Mouse (Mus musculus): ENCODE data around the gene Hoxb7. TPM values are rescaled to one million over a fixed set of nuclear protein-coding genes. Genes with fewer than 3 reads are reported as not detected.

Hoxb7 gene
- polyA plus RNA-seq, 2 experiments from 2014 or later: not detected

DNA sequence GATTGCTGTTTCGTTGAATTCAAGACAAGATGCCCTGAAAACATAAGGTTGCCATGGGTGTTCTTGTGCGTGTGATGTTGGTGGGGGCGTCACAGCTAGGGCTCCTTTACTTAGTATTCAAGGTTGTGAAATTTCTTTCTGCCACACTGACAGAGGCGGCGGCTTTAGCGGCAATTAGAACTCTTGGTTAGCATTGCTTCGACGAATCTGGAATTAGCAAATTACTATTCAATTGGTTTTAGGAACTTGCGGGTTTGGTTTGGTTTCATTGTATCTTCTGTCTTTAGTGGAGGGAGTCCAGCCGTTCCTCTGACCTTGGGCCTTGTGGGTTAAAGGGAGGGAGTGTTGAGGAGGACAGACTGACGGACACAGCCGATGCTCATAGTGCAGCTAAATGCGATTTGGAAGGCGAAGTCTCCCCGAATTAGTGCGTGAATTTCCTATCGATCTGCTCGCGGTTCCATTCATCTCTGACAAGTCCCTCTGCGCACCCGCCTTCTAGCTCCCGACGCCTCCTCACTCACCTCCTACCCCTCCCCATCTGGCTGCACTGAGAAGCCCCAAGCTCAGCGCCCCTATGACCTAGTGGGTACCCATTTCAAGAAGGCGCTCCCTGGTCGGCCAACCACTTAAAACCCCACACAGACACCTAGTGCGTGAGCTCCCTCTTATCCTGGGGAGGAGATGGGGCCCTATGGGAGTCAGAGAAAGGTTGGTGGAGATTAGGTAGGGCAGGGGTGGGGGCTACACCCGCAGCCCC lies 31.4 kb downstream of the Hoxb7 start, which contains the start of gene Hoxb4:
Gene Hoxb4 (plus strand): TSS at position 660 of the 760 bp plus-strand sequence.
- ATAC-seq: peak; percentile 18

DNA sequence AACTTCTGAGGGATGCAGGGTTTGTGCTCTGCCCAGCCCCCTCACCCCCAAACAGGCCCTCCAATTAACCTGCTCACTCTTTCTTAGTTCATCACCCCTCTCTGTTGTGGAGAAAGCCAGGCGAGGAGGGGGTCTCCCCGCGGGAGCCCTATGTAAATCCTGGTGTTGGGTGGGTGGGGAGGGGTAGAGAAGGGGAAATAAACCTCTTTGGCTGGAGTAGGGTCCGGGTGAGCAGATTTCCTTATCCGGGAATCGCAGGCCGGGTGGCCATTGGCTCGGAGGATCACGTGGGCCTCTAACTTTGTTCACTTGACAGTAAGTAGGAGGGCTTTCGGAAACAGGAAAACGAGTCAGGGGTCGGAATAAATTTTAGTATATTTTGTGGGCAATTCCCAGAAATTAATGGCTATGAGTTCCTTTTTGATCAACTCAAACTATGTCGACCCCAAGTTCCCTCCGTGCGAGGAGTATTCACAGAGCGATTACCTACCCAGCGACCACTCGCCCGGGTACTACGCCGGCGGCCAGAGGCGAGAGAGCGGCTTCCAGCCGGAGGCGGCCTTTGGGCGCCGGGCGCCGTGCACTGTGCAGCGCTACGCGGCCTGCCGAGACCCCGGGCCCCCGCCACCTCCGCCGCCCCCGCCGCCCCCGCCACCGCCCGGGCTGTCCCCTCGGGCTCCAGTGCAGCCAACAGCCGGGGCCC lies 32.1 kb downstream of the Hoxb7 start:
- ATAC-seq: peak; percentile 80

DNA sequence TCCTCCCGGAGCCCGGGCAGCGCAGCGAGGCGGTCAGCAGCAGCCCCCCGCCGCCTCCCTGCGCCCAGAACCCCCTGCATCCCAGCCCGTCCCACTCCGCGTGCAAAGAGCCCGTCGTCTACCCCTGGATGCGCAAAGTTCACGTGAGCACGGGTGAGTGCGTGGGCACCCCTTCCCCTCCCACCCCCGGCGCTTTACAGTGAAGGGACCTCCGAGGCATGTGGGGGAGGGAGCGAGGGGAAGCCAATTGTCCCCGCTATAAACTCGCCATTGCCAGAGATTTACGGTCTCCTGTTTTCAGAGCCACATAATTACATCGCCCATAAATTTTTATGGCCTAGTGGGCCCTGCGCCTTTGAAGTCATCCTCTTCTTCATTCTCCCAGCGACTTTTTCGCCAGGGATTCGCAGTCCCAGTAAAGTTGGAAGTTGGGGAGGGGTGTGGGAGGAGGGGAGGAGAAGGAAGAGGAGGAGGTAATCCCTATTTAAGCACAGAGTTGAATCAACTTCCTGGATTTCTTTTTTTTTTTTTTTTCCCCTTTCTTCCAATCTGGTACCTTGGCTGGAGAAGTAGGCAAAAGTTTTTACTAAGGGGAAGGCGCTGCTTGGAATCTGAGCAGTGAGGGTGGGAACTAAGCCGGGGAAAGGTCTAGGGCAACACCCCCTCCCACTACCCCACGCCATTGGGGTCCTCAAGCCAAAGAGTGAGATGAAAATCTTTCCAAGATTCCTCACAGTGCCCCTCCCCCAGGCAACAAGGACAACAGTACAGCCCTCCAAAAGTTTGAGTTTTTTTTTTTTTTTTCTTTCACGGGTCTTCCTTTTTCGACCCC lies 32.9 kb downstream of the Hoxb7 start:
- ATAC-seq: no peak

DNA sequence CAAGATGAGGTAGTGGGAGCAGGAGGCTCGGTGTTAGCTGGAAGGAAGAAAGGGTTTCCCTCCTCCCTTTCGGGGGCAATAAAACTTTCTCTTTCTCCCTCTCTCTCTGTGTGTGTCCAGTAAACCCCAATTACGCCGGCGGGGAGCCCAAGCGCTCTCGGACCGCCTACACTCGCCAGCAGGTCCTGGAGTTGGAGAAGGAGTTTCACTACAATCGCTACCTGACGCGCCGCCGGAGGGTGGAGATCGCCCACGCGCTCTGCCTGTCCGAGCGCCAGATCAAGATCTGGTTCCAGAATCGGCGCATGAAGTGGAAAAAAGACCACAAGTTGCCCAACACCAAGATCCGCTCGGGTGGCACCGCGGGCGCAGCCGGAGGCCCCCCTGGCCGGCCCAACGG lies 33.5 kb downstream of the Hoxb7 start:
- no peak for ATAC-seq

DNA sequence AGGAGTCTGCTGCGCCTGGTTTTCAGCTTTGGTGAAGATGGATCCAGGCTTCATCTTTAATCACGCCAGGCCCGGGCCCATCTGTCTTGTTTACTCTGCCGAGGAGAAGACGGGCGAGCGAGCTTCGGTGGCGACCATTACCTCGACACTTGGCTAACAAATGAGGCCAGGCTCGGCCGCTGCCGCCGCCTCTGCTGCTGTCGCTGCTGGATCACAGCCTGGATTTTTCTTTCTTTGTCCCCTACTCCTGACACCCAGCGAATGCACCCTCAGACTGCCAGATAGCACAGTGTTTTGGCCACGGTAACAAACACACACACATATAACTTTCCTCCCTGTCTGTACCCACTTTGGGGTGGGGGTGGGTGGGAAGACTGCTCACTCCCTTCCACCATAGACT lies 34.3 kb downstream of the Hoxb7 start:
- ATAC-seq: no peak

- ATAC-seq: no peak
Measured at GRCm38 (mm10) chr11:96321846-96322245, 35.4 kb downstream of the Hoxb7 start.

DNA sequence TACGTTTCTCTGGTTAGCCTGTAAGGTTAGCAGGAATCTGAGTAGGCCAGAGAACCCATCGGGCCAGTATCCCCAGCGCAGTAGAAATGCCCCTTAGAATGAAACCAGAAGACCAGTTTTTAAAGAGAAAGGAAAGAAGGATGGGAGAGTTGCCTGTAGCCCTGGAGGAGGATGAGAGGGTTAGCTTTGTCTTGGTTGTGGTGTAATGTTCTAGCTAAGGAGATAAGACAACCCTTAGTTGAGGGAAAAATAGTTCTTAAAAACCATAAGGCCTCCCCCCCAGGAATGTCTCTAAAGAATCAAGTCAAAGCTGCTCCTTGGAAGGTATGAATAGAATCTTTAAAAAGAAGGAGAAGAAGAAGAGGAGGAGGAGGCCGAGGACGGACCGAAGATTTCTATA lies 36.3 kb downstream of the Hoxb7 start:
- no peak for ATAC-seq

- ATAC-seq: no peak
Measured at GRCm38 (mm10) chr11:96323154-96323553, 36.7 kb downstream of the Hoxb7 start, which contains the start of gene Hoxb3. Gene Hoxb3, plus strand, starts transcription at chr11:96323326.

- ATAC-seq: no peak
Measured at GRCm38 (mm10) chr11:96324125-96324524, 37.7 kb downstream of the Hoxb7 start.

- ATAC-seq: no peak
Measured at GRCm38 (mm10) chr11:96324965-96325364, 38.5 kb downstream of the Hoxb7 start.

DNA sequence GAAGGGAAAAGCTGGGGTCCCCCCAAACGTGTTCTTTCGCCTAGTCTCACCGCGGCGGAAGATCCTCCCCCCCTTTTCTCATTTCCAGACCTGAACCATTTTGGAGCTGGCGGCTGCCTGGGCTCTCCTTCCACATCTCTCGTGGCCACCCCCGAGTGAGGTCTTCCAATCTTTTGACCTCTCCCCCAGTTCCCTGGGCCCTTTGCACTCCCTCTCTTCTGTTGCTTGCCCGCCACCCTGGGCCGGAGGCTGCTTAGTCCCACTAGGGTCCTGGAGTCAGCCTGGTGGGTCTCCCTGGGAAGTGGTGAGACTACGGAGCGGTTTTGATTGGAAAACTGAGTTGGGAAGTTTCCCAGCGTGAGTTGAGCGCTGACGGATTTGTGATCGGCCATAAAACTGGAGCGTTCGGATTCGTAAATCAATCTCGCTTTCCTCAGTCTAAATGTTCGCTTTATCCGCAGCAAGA lies 39.4 kb downstream of the Hoxb7 start:
- ATAC-seq: no peak

DNA sequence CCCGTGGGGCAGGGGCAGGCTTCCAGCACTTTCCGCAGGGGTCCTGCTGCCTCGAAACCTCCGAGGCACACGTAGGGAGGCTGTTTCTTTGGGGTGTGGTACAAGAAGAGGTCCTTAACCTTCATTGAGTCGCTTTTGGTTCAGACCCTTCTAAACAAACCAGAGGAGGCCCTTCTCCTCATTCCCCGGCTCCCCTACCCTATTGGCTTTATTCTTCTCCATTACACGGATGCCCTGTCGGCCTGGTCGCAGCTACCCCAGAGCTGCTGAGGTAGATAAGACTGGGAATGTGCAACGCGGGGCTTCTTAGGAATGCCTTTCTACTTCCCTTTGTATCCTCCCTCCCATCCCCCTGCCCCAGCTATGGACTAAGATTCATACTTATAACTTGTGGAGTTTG lies 40.3 kb downstream of the Hoxb7 start:
- ATAC-seq: no peak

GRCm38 (mm10) chr11:96327122-96327521 lies 40.7 kb downstream of the Hoxb7 start:
- ATAC-seq: no peak

DNA sequence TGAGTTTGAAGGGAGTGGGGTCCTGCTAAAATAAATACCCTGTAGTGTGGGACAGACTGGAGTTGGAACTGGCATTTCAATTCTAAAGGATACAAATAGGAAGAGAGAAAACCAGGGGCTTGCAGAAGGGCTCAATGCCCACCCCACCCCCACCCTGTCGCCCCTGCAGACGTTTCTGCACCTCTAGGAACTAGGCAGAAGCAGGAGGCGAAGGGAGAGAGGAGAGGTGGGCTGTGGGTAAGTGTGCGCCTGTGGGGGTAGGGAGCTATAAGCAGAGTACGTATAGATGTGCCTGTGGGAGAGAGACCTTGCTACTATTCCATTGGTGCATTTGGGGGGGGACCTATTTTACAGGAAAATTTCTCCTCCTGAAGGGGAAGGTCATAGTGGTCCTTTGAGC lies 41.3 kb downstream of the Hoxb7 start:
- ATAC-seq: no peak

- ATAC-seq: no peak
Measured at GRCm38 (mm10) chr11:96328605-96329004, 42.2 kb downstream of the Hoxb7 start.

- ATAC-seq: no peak
Measured at GRCm38 (mm10) chr11:96332105-96332504, 45.7 kb downstream of the Hoxb7 start.

- ATAC-seq: no peak
Measured at GRCm38 (mm10) chr11:96332618-96333032, 46.2 kb downstream of the Hoxb7 start.

DNA sequence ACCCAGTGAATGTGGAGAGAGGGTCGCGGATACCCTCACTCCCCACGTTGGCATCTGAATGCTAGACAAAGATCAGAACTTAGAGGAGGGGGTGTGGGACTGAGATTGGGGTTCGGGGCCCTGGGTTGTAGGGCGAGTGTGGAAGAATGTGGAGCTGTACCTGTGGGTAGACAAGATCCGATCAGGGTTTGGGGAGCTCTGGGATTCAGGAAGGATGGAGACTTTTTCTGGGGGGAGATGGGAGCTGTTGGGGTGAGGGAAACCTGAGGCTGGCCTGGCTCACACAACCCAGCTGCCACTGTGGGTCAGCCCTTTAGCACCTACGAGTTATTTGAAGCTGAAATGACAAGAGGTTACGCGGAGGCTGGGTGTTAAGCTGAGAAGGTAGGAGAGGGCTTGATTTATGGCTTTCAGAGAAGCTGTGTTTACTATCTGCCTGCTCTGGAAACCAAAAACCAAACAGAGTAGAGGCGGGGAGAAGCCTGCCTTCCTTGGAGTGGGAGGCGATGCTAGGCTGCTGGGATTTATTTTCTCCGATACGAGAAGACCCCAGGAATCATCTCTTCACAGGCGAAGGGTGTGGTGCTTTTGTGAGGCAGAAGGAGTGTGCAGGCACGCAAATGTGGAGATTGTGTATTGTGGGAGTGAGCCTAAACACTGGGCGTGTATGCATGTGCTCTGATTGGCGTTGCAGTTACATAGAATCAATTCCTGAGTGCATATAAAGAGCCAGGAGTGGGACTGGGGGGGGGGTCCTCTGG lies 47.0 kb downstream of the Hoxb7 start:
- ATAC-seq: no peak

DNA sequence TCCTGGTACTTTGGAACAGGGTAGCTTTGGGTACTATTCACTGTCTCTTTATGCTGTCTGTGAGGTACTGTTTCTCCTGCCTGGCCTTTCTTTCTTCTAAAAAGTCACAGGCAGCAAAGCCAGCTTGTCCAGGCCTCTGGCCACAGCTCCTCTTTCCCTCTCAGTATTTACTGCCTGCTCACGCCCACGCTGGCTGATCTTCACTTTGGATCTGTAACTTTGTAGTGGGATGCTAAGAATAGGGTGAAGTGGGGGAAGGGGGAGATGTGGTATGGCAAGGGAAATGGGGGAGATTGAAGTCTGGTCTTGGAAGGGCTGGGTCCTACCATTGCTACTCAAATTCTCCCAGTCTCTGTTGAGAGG lies 47.6 kb downstream of the Hoxb7 start:
- no peak for ATAC-seq

DNA sequence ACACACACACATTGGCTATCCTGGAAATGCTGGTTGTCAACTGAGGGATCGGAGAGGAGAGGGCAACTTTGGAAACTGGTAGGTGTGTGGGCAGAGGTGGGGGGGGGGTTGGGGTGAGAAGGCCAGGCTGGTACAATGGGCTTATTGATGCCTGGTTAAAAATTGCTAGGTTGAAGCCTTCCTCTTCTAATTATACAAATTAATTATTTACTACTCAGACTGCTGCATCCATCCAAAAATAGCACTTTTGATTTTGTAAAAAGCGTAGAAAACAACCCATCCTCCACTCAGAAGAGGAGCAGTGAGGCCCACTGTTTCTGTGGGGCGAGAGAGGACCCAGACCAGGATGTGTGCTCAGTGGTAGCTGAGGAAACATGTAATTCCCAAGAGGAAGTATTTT lies 48.6 kb downstream of the Hoxb7 start:
- no peak for ATAC-seq

- no peak for ATAC-seq
Measured at GRCm38 (mm10) chr11:96336597-96336996, 50.2 kb downstream of the Hoxb7 start.

GRCm38 (mm10) chr11:96337026-96337425 lies 50.6 kb downstream of the Hoxb7 start:
- ATAC-seq: no peak

Measured in CD4-positive, CD25-positive, alpha-beta regulatory T cell, adult 4 months (primary cell).